Mouse (Mus musculus) testis, postnatal 14 days (tissue): ENCODE results near the gene Plcb3.
A peak's percentile ranks its signal among the peaks of the same experiment; 100 is the strongest.

Source experiments
- DNase-seq: peaks from one replicate; pipeline ENCODE4 v3.0.0; 2021; ENCODE audit warnings: low spot score

The Plcb3 gene

DNA sequence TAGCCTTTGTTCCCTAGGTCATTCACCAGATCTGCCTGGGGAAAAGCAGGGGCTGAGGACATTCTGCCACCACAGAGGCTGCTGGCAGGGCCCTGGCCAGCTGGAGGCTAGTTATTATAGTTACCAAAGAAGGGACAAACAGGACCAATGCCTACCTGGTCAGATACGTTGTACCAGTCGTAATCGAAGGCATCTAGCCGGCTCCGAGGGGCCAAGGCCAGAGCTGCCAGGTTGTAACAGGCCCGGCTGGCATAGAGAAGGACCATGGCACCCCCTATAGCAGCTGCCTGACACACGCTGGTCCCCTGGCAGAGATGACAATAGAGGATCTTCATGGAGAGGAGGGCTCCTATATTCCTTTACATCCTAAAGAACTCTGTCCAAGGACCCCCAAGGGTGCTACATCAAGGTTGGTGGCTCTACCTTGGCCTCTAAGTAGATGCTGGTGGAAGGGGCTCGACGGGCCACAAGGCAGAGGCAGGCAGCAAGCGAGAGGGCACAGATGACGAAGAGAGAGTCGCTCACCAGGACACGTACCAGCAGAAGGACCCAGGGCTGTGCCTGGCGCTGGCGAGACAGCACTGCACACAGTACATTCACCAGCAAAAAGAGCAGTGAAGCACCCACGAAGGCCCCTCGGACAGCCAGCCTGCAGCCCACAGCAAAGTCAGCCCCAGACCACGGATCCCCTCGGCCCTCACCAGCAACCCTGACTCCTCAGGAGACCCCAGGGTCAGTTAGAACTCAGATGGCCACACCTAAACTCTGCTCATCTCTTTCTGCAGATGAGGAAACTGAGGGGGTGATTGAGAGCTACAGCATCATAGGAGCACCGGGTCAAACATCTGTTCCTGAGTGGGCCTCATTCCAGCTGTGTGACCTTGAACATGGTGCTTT, 36.9 kb downstream of the Plcb3 start:
- no peak for DNase-seq

DNA sequence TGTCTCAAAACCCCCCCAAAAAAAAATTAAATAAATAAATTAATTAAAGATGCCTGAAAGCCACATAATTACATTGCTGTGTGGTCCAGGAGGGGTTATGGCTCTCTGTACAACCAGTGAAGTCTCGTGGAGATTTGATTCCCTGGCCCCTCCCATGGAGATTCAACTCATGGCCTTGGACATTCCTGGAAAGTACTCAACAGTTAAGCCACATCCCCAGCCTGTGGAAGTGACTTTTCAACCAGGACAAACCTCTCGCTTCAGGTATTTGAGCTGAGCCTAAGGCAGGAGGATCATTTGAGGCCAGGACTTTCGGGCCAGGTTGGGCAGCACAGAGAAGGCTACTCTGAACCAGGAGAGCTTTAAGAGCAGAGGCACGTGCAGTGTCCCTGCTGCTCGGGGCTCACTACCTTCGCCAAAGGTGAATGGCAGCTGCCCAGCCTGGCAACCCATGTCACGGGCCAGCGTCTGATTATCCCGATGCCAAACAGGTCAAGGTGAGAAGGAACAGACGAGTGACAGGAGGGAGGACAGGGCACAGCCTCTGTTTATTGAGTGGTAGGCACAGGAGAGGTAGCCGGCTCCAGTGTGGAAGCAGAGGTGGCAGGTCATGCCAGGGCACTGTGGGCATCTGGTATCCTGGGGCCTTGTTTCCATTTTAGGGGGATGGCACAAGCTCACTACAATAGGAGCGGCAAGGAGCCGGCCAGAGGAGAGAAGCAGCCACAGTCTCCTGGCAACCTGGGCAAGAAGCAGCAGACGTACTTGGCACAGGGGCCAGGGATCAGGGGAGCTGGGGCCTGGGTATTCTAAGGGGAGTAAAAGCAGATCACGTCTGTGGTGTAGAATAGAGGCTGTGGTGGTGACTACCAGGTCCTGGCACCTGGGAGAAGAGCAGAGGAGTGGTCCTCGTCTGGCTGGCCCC, 38.5 kb downstream of the Plcb3 start:
- DNase-seq: no peak

DNA sequence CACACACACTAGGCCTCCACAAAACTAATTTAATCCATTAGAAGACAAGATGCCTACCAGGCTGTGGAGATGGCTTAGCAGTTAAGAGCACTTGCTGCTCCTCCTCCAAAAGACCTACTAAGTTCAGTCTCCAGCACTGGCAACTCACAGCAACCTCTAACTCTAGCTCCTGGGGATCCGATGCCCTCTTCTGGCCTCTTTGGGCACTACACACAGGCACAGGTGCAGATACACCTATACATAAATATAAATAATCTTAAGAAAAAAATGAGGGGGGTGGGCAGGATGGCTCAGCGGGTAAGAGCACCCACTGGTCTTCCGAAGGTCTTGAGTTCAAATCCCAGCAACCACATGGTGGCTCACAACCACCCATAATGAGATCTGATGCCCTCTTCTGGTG, 40.0 kb downstream of the Plcb3 start:
- DNase-seq: no peak

DNA sequence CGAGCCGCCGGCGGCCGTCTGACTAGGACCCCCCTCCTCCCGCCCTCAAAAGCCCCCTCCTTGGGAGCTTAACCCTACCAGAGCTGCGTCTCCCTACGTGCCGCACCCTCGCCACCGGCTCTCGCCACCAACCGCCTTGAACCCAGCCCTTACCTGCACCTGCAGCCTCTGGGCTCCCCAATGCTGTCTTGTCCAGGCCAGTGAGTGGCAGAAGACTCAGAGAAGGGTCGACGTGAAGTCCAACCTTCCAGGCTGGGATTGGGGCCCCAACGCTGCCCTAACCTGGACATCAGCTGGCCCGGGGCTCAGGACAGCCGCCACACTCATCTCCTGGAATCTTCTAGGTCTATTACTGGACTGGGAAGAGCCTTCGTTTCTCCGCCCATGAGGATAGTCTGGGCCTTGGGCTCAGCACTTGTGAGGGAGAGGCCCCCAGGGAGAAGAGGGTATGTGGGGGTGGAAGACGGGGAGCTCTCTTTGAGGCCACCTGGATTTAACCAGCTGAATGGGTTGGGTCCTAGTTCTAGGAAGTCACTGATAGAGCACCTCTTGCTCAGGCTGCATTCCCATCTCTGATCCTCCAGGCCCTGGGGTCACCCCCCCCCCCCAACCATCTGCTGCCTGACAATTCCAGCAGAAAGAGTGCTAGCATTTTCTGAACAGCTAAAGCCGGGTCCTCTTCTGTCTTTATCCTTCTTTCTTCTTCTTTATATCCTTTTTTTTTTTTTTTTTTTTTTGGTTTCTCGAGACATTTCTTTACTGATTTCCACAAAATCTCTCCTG, 41.9 kb downstream of the Plcb3 start, which contains the start of gene Kcnk4:
Kcnk4 (minus strand) TSS at position 321 of the 783 bp plus-strand sequence.
- DNase-seq: no peak

DNA sequence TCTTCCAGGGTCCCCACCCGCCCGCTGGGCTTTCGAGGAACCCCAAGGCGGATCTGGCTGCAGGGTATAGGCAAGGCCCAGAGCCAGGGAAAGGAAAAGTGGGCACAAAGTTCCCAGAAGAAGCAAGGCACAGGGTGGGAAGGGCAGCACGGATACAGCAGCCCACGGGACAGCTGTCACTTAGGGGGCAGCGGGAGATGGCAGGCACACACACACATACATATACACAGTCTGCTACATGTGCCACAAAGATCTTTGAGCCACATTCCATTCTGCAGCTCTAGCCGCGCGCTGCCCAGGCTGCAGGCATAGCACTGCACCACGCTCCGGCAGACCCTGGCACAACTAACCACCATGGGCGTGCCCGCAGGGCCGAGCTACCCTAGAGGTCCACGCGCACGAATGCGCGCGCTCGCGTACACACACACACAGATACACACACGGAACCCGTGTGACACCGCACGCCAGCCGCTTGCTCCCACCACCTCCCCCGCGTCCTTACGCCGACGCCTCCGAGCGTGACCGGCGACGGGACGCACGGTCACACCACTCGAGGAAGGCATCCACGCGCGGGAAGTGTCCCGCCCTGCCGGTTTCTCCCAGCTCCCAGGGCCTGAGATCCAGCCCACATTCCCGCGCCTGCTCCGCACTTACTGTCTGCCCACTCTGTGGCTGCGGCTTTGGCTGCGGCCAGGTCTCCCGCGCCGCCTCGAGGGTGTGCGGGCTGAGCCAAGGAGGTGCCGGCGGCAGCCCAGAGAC, 42.7 kb downstream of the Plcb3 start:
- no peak for DNase-seq

DNA sequence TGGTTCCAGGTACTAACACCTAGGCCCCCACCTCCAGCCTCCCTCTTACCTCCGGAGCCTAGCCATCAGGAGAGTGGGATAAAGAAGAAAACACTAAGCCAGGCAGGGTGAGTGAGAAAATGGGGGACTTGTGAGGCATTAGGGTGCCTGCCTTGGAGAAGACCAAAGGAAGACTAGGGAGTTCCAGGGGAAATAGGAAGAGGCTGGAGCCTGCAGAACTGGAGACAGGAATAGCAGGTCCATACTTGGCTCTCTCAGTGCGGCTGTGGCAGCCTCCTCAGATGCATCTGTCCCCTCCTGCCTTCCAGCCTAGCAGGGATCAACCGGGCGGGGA, 43.2 kb downstream of the Plcb3 start:
- DNase-seq: no peak

DNA sequence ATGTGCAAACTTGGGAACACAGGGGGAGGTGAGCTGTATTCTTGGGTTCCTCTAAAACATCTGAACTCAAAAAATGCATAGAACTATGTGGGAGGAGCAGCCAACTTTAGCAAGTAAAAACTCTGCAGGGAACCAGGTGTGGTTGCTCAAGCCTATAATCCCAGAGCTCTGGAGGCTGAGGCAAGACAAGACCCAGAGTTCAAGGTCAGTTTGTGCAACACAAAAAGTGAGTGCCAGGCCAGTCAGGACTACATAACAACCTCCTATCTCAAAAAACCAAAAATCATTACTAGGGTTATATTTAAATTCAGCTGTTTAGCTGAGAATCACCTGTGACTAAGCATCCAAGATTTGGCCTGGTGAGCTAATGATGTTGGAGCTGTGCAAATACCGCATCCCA, 44.3 kb downstream of the Plcb3 start:
- no peak for DNase-seq

DNA sequence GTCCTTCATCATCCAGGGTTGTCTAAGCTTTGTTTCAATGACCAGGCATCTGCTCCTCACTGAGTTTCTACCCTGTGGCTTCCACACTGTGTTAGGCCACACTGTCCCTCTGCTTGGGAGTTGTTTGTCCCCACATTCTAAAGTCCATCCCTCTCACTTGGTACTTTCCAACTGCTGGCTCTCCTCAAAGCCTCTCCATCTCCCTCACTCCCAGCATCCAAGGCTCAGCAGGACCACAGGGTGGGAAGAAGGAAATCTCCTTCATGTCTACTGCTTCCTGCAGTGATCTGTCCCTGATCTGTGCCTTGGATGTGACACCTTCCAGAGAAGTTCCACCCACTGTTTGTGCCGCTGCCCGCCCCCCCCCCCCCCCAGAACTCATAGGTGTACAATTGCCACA, 45.3 kb downstream of the Plcb3 start:
- no peak for DNase-seq

DNA sequence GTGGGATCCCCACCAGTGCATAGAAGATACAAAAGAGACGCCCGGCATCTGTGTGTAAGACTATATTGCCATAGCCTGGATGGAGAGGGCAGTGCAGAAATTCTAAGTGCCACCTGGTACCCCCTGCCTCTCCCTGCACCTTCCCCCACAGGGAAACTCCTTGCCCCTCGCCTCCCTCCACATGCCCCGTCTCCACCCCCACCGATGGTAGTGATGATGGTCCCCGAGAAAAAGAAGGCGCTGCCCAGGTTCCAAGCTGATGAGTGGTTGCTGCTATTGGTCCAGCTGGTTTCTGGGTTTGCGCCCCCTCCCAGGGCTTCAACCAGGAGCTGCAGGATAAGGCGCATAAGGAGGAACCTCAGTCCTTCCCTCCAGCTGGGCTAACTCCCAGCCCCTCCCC, 48.2 kb downstream of the Plcb3 start:
- DNase-seq: no peak

DNA sequence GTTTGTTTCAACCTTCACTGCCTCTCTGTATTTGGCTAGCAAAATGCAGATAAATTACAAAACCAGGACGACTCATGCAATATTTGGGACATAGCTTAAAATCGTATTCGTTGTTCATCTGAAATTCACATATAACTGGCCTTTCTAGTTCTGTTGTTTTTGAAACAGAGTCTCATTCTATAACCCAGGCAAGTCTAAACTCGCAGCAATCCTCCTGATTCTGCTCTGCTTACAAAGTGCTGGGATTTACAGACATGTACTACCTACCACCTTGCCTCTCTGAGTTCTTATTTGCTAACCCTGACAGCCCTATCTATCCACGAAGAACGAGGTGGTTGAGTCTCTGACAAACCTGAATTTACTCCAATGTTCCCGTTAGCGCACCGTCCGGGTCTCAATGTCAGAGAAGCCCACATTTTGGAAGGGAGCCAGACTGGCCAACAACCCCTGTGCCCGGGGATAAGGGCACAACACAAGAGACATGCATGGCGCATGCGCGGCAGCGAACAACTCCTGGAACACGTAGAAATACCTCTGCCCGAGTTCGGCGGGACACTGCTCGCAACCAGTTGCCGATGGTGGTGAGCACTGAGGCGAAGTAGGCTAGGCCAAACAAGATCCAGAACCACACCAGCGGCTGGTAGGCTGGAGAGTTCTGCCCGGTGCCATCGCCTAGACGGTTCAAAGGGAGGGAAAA, 49.6 kb downstream of the Plcb3 start:
- DNase-seq: peak; percentile 44

DNA sequence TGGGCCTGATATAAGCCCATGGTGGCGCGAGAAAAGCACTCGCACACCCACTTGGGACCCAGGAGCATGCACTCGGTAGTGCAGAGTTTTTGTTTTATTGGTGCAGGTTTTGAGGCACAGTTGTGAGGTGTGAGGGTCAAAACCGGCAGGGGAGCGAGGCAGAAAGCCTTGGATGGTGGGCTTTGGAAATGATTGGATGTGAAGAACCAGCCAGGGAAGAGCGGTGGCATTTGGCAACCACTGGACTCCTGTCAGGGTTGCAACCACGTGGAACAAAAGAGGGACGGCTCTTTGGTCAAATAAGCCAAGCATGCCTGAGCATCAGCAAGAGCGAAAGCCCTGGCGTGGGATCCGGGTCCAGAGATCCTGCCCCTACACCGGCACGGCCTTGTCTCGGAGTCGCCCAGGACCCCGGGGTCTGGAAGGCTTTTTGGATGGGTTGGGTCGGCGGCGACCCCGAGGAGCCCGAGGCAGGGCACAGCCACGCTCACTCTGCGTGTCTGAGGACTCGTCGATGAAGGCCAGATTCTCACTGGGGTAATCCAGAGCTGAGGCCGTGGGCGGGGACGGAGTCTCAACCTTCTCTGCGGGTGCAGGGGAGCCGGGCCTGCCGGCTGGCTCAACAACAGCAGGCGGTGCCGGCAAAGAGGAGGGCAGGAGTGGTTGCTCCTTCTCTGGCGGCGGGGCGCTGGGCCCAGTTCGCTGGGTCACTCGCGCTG, 50.5 kb downstream of the Plcb3 start:
- no peak for DNase-seq

DNA sequence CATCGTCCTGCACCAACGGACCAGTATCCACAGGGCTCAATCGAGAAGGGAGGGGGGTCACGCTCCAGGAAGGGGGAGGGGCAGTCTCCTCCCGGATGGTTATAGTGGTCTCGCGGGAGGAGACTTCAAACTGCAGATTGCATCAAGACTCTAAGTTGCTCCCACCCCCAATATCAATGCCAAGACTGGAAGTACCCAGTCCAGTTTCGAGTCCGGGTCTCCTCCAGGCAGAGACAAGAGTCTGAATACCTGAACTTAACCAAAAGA, 51.0 kb downstream of the Plcb3 start, which contains the start of gene Catsperz:
Catsperz (minus strand) TSS at position 74 of the 267 bp plus-strand sequence.
- no peak for DNase-seq

DNA sequence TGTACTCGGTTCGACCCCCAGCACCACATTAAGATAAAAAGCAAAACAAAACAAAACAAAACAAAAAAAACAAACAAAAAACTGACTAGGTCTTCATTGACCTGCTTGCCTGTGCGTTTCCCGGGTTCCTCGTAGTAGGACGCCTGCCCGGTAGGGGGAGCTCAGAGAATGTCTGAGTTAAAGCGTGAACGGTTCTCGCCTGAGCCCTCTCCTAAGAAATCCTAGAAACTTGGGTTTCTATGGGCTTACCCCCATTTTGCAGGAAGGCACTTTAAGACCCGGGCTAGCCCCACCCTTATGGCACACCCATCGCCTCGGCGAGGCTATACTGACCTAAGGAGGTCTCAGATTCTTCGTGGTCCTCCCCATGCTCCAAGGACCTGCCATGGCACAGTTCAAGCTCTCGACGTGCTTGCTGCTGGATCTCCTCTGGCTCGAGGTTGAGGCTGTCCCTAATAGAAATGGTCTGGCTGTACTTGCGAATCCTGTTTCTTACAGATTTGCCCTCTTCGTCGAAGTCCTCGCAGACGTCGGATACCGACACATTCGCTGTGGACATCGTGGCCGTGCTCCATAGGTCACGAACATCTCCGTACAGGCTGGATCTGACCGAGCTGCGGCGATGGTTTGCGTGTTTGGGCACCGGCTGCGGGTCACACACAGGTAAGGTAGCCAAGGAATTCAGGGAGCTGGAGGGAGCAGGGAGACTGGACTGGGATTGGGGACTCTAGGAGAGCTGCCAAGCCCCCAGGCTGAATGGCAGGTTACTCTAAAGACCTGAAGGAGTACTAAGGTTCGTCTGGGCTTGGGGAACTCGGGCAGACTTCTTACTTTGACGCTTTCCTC, 51.6 kb downstream of the Plcb3 start:
- peak; percentile 77 for DNase-seq

DNA sequence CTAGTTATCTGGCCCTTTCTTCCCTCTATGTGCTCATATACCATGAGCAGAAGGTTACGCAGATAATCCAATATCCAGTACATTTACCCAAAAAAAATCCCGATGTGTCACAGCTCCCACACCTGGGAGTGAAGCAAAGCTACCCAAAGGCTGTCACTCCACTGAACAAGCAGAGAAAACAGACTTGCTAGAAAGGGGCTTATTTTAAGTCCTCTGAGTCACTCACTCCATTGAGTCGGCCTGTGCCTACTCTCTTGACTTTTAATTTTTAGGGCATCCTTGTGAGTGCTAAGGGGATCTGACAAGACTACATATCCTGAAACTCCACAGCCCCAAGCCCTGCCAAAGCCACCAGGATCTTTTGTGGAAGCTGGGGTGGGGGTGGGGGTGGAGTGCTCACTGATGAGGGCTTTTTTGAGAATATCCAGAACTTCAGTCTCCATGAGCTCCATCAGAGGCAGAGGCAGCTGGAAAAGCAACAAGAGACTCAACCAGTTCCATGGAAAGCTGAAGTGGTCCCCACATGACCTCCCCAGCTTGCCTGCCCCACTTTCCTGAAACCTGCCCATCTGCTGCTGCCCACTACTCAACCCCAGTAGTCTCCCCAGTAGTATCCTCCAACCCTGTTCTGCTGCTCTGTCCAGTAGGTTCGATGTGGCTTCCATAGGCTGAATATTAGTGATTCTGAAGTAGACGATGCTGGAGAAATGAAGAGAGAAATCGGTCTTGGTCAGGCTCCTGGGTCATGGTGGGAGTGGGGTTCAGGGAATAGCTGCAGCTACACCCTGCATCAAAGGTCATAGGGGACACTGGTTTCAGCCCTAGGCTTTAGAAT, 53.2 kb downstream of the Plcb3 start:
- no peak for DNase-seq

DNA sequence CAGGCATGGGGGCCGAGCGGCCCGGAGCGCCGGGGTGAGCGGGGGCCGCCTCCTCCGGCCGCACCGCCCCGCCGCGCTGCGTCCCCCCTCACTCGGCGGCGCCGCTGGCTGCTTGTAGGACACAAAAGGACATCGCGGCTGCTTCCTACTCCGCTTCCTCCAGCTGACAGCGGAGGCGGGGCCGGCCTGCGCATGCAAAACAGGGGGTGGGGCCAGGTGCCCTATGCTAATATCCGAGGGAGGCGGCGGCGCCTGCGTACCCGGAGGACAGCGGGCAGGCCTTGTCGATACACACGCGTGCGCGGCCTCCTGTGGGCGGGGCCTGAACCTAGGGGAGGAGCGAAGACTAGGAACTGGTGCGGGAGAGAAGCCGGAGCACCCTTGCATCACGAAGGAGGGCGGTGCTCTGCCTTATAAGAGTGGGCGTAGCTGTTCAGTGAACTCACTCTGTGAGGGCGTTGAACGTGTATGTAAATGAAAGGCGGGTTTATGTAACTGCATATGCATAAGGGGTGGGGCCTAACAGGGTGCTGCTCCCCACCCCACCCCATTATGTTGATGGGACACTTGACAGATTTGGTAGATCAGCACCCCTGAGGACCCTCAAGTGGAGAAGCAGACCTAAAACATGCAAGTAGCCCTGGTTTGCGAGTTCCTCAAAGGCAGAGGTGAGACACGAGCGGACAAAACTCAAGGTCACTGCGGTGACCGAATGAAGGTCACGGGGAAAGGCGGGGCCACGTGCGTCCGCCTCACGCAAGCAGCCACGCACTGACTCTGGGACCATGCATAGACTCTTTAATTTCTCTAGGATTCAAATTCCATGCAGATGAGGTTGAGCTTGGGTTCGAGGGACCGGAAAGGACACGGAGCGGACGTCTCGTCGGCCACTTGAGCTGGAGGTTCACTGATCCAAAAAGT, 54.4 kb downstream of the Plcb3 start, which contains the start of gene Esrra:
Esrra (minus strand) TSS at position 167 of the 921 bp plus-strand sequence.
- peak; percentile 100 for DNase-seq

DNA sequence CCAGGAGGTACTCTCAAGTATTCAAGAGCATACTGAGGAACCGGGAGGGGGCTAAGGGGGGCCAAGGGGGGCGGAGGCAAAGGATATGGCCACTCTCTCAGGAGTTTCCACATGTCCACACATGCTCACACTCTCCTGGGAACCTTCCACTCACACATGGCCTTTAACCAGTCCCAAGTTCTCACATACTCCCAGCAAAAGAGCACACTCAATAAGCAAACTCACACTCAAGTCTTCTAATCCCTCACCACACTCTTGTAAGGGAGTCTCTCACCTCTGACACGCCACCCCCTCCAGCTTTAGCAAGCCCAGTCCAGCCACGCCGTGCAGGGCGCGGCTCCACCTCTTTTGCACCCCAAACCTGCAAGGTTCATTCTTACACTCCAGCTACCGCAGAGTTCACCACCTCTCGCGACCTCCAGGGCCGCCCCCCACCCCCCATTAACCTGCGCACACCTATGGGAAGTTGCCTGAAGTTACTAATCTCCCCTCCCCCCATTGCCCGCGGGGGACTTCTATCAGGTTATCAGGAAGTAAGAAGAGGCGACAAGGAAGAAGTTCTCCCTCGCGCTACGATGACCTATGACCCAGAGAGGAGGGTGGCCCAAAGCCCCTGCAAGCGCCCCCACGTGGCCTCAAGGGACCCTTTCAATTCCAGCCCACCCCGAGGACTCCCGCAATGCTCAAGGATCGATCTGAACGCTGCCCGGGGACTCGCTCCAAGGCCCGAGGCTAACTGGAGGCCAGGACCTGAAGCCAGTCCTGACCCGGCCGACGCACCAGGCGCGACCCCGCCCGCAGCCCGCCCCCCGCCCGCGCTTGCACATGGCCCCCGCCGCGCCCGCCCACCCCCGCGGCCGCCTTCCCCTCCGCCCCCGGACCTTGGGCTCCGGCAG, 55.3 kb downstream of the Plcb3 start:
- peak; percentile 66 for DNase-seq
